24 mouse cellular contexts compared by ENCODE assay signal in genomic region chr2:129368795-129369194, GRCm38 (mm10). TPM values are rescaled to one million over a fixed set of nuclear protein-coding genes. Genes with fewer than 3 reads are reported as not detected.
DNase-seq lines count a peak whose midpoint lies in the region; ATAC-seq and TF ChIP-seq lines count a peak whose summit lies in the region.
"Had no signal": no experiment of that assay in that cellular context is flagged by ENCODE, and none has a peak within 500 bp of the region (broad histone marks: within the 10 kb centered on the region; RNA-seq: fewer than 3 reads in every experiment).

No protein-coding gene starts in this region.

- no peak for TF ChIP-seq RAD21 in MEL (IDR thresholded peaks at IDR 0.05; ENCODE audit: low read depth, low read length)

- no peaks in the 10 kb centered on the region for H3K79me2 ChIP-seq in MEL (ENCODE audit: control insufficient read depth, insufficient read depth, low read length, poor library complexity)

- no peak overlapping the region for H3K9ac ChIP-seq in lung, embryonic 14.5 days
- H3K9ac ChIP-seq in lung, postnatal 0 days (replicated peaks; ENCODE audit: low read depth) = no peak overlapping the region
- H3K9ac ChIP-seq in MEL (ENCODE audit: control insufficient read depth, low read depth, low read length, poor library complexity, severe bottlenecking) = no peak overlapping the region
- H3K9ac ChIP-seq: forebrain, embryonic 13.5 days; forebrain, postnatal 0 days; heart, embryonic 13.5 days; hindbrain, embryonic 15.5 days had no signal

- no peak for TF ChIP-seq POLR2A in MEL (IDR thresholded peaks at IDR 0.05; ENCODE audit: control insufficient read depth in 1 of 2, insufficient read depth in 1 of 2, low read depth in 1 of 2, low read length in 2 of 2, poor library complexity in 1 of 2)

- ATAC-seq in lung, embryonic 14.5 days (ENCODE audit: insufficient read depth) = peak; percentile 31; the same call in 1 of the 2 replicates
- ATAC-seq in lung, postnatal 0 days = no peak
- ATAC-seq: forebrain, embryonic 13.5 days; forebrain, postnatal 0 days had no signal

- WGBS in heart, embryonic 10.5 days = 94% methylated on average over 5 of the region's 5 CpGs
- 73% methylated on average over 5 of the region's 5 CpGs for WGBS in lung, embryonic 14.5 days
- 71% methylated on average over 5 of the region's 5 CpGs for WGBS in lung, postnatal 0 days

- no peak overlapping the region for H3K4me2 ChIP-seq in lung, embryonic 14.5 days
- H3K4me2 ChIP-seq in lung, postnatal 0 days (replicated peaks; ENCODE audit: low read depth, low read length) = no peak overlapping the region
- H3K4me2 ChIP-seq: forebrain, embryonic 13.5 days; heart, embryonic 13.5 days; hindbrain, embryonic 15.5 days had no signal

- no peak overlapping the region for H3K4me3 ChIP-seq in heart, embryonic 10.5 days
- no peak overlapping the region for H3K4me3 ChIP-seq in lung, embryonic 14.5 days (ENCODE audit: low read depth, low read length)
- H3K4me3 ChIP-seq in lung, postnatal 0 days (ENCODE audit: low read depth, low read length) = no peak overlapping the region
- no peak overlapping the region for H3K4me3 ChIP-seq in MEL (ENCODE audit: control insufficient read depth in 1 of 2, insufficient read depth in 1 of 2, low read depth in 2 of 2, low read length in 2 of 2)
- H3K4me3 ChIP-seq: embryonic facial prominence, embryonic 10.5 days; forebrain, embryonic 13.5 days; heart, adult 2 months; heart, embryonic 13.5 days; hindbrain, embryonic 15.5 days had no signal

- H3K27ac ChIP-seq in heart, embryonic 10.5 days = no peak overlapping the region
- no peak overlapping the region for H3K27ac ChIP-seq in lung, embryonic 14.5 days (ENCODE audit: low read depth)
- no peak overlapping the region for H3K27ac ChIP-seq in lung, postnatal 0 days (ENCODE audit: low read length)
- H3K27ac ChIP-seq in MEL (ENCODE audit: control insufficient read depth, low read depth, low read length) = peak overlapping the region; percentile 56; the same call in 1 of the 2 replicates
- H3K27ac ChIP-seq: embryonic facial prominence, embryonic 10.5 days; forebrain, embryonic 13.5 days; heart, adult 2 months; heart, embryonic 13.5 days; hindbrain, embryonic 15.5 days had no signal

- TF ChIP-seq CTCF in lung, embryonic 14.5 days (IDR thresholded peaks at IDR 0.05; ENCODE audit: low read depth) = no peak
- no peak for TF ChIP-seq CTCF in lung, postnatal 0 days (IDR thresholded peaks at IDR 0.05)
- TF ChIP-seq CTCF in MEL (IDR thresholded peaks at IDR 0.05 in 2 of 3, conservative IDR thresholded peaks at IDR 0.05 in 1 of 3; ENCODE audit: control insufficient read depth in 1 of 3, insufficient read depth in 1 of 3, low read depth in 2 of 3, low read length in 3 of 3, poor library complexity in 1 of 3, severe bottlenecking in 1 of 3) = no peak

- TF ChIP-seq EP300 in lung, postnatal 0 days (IDR thresholded peaks at IDR 0.05) = no peak
- no peak for TF ChIP-seq EP300 in MEL (IDR thresholded peaks at IDR 0.05; ENCODE audit: low read depth in 1 of 2, low read length in 2 of 2)

- peak; percentile 61 to 67 for DNase-seq in cerebellum, postnatal 10 days
- DNase-seq in cerebellum, adult 9-11 months = no peak
- peak; percentile 27 for DNase-seq in heart, embryonic 10.5 days (ENCODE audit: low spot score)
- DNase-seq in heart, adult 8-10 months (ENCODE audit: low spot score) = no peak
- peak; percentile 45 for DNase-seq in lung, embryonic 14.5 days
- DNase-seq in lung, postnatal 0 days (ENCODE audit: low spot score) = no peak
- peak; percentile 11 for DNase-seq in MEL (ENCODE audit: low read depth, low spot score)
- DNase-seq in adrenal gland, postnatal 36 days = no peak
- DNase-seq: adrenal gland, adult 2 months; adrenal gland, postnatal 25 days; B cell, adult 2 months; cerebellum, adult 11 months; cerebellum, adult 8-10 months; forebrain, postnatal 0 days; gastrocnemius, postnatal 36 days; heart, adult 2 months; heart, postnatal 36 days had no signal

- no peaks in the 10 kb centered on the region for H3K4me1 ChIP-seq in heart, embryonic 10.5 days
- no peaks in the 10 kb centered on the region for H3K4me1 ChIP-seq in lung, embryonic 14.5 days (ENCODE audit: insufficient read depth)
- H3K4me1 ChIP-seq in lung, postnatal 0 days (ENCODE audit: insufficient read depth, low read depth, low read length) = no peaks in the 10 kb centered on the region
- peaks cover 17 to 31% of the 10 kb centered on the region in 2 experiments for H3K4me1 ChIP-seq in MEL (ENCODE audit: control insufficient read depth in 1 of 2, insufficient read depth in 2 of 2, low read length in 2 of 2)
- H3K4me1 ChIP-seq: embryonic facial prominence, embryonic 10.5 days; forebrain, embryonic 13.5 days; heart, embryonic 13.5 days; hindbrain, embryonic 15.5 days had no signal

- no peaks in the 10 kb centered on the region for H3K27me3 ChIP-seq in heart, embryonic 10.5 days (ENCODE audit: insufficient read depth, poor library complexity, severe bottlenecking)
- no peaks in the 10 kb centered on the region for H3K27me3 ChIP-seq in lung, embryonic 14.5 days (ENCODE audit: insufficient read depth, low read length)
- H3K27me3 ChIP-seq in lung, postnatal 0 days (replicated peaks; ENCODE audit: insufficient read depth, low read length) = no peaks in the 10 kb centered on the region
- no peaks in the 10 kb centered on the region; a peak in 1 of 4 replicates for H3K27me3 ChIP-seq in MEL (ENCODE audit: control insufficient read depth in 1 of 2, insufficient read depth in 2 of 2, low read length in 2 of 2)
- H3K27me3 ChIP-seq: forebrain, embryonic 13.5 days; heart, embryonic 13.5 days; hindbrain, embryonic 15.5 days had no signal

- no peaks in the 10 kb centered on the region for H3K36me3 ChIP-seq in heart, embryonic 10.5 days
- H3K36me3 ChIP-seq in lung, embryonic 14.5 days (ENCODE audit: insufficient read depth) = no peaks in the 10 kb centered on the region
- no peaks in the 10 kb centered on the region for H3K36me3 ChIP-seq in lung, postnatal 0 days (ENCODE audit: insufficient read depth, low read length)
- H3K36me3 ChIP-seq in MEL (ENCODE audit: control insufficient read depth in 1 of 2, insufficient read depth in 2 of 2, low read length in 2 of 2) = peaks cover 0 to 28% of the 10 kb centered on the region in 2 experiments; a peak in 2 of 4 replicates
- H3K36me3 ChIP-seq: embryonic facial prominence, embryonic 10.5 days; heart, embryonic 13.5 days; hindbrain, embryonic 15.5 days had no signal

- H3K9me3 ChIP-seq in heart, embryonic 10.5 days = no peaks in the 10 kb centered on the region
- no peaks in the 10 kb centered on the region for H3K9me3 ChIP-seq in lung, embryonic 14.5 days (ENCODE audit: low read depth, low read length)
- H3K9me3 ChIP-seq in lung, postnatal 0 days (ENCODE audit: low read length) = no peaks in the 10 kb centered on the region
- H3K9me3 ChIP-seq in MEL (replicated peaks; ENCODE audit: insufficient read depth, low read length) = no peaks in the 10 kb centered on the region
- H3K9me3 ChIP-seq: embryonic facial prominence, embryonic 10.5 days; forebrain, embryonic 13.5 days; heart, embryonic 13.5 days; hindbrain, embryonic 15.5 days had no signal

TF ChIP-seq in MEL, 35 proteins besides CTCF, POLR2A, EP300 and RAD21:
- TF ChIP-seq GABPA (IDR thresholded peaks at IDR 0.05; ENCODE audit: low read depth, low read length) = no peak
- TF ChIP-seq JUND (IDR thresholded peaks at IDR 0.05; ENCODE audit: low read depth, low read length) = no peak
- TF ChIP-seq MXI1 (IDR thresholded peaks at IDR 0.05; ENCODE audit: low read depth, low read length) = no peak
- TF ChIP-seq ELF1 (IDR thresholded peaks at IDR 0.05; ENCODE audit: low read depth, low read length) = no peak
- no peak for TF ChIP-seq CHD2 (IDR thresholded peaks at IDR 0.05; ENCODE audit: low read length)
- TF ChIP-seq MAFK (IDR thresholded peaks at IDR 0.05; ENCODE audit: borderline replicate concordance, low read depth, low read length) = no peak
- no peak for TF ChIP-seq CHD1 (IDR thresholded peaks at IDR 0.05; ENCODE audit: low read depth, low read length)
- TF ChIP-seq ZMIZ1 (IDR thresholded peaks at IDR 0.05; ENCODE audit: low read depth, low read length) = no peak

RNA-seq across cellular contexts. Expression of gene Il1b, which starts 2.1 kb away (rescaled TPM):
- polyA plus RNA-seq in heart, embryonic 10.5 days (2016; fragmentation: Nextera tagmentation; extraction: Ambion mirVana) = not detected in 2 replicates
- 1 to 10 TPM in 2 of 4 experiments, under 1 TPM in 2; 0.47 to 1.9 (median 1.0) TPM for total RNA-seq in heart, adult 8-10 months (2022)
- polyA plus RNA-seq in lung, embryonic 14.5 days (2014; fragmentation: Nextera tagmentation; extraction: Ambion mirVana) = not detected in 2 replicates
- 5.0 and 12.4 TPM in 2 replicates for polyA plus RNA-seq in lung, postnatal 0 days (2015; fragmentation: Nextera tagmentation; extraction: Ambion mirVana)
- 0.12 and 0.20 TPM in 2 replicates for total RNA-seq in MEL (2012; rRNA removed)
- under 1 TPM in 1 of 2 experiments, not detected in 1; 0.26 TPM for polyA plus RNA-seq in MEL (2012; ENCODE audit: insufficient read depth in 1 of 2, insufficient read length in 2 of 2, low read depth in 1 of 2, low replicate concordance in 2 of 2, missing spikeins in 1 of 2)
- 1 to 10 TPM in 1 of 2 experiments, under 1 TPM in 1; 0.82 to 1.7 TPM for total RNA-seq in adrenal gland, postnatal 36 days (2021)
- total RNA-seq: adrenal gland, postnatal 25 days; forebrain, postnatal 0 days; gastrocnemius, adult 18-20 months; gastrocnemius, postnatal 36 days had no signal
- polyA plus RNA-seq: embryonic facial prominence, embryonic 10.5 days; heart, embryonic 13.5 days; hindbrain, embryonic 11.5 days; hindbrain, embryonic 15.5 days had no signal

RNA-seq across cellular contexts. Expression of gene Il1a, which starts 59.0 kb away (rescaled TPM):
- polyA plus RNA-seq in heart, embryonic 10.5 days (2016; fragmentation: Nextera tagmentation; extraction: Ambion mirVana) = 0.24 TPM in 1 of 2 replicates, not detected in the other
- not detected for total RNA-seq in heart, adult 8-10 months (2022)
- not detected in 2 replicates for polyA plus RNA-seq in lung, embryonic 14.5 days (2014; fragmentation: Nextera tagmentation; extraction: Ambion mirVana)
- polyA plus RNA-seq in lung, postnatal 0 days (2015; fragmentation: Nextera tagmentation; extraction: Ambion mirVana) = 0.66 and 4.5 TPM in 2 replicates
- not detected in 2 replicates for total RNA-seq in MEL (2012; rRNA removed)
- under 1 TPM in 1 of 2 experiments, not detected in 1; 0.10 TPM for polyA plus RNA-seq in MEL (2012; ENCODE audit: insufficient read depth in 1 of 2, insufficient read length in 2 of 2, low read depth in 1 of 2, low replicate concordance in 2 of 2, missing spikeins in 1 of 2)
- total RNA-seq in adrenal gland, postnatal 36 days (2021) = under 1 TPM in 1 of 2 experiments, not detected in 1; 0.17 TPM
- total RNA-seq: adrenal gland, adult 2 months; adrenal gland, postnatal 25 days; gastrocnemius, adult 18-20 months; gastrocnemius, postnatal 36 days; heart, adult 2 months; heart, postnatal 36 days had no signal
- polyA plus RNA-seq: adrenal gland, adult 2 months; embryonic facial prominence, embryonic 10.5 days; embryonic facial prominence, embryonic 14.5 days; heart, adult 2 months had no signal

Comparison
In these comparisons a context has a peak if more than half of its experiments do, and no peak if none do; other contexts are left out.
1. DNase-seq: peak in cerebellum, postnatal 10 days (2 of 2), heart, embryonic 10.5 days (single experiment), lung, embryonic 14.5 days (single experiment) and MEL (single experiment); none in cerebellum, adult 9-11 months (single experiment), heart, adult 8-10 months (single experiment), lung, postnatal 0 days (single experiment) and adrenal gland, postnatal 36 days (0 of 2).